Mouse (Mus musculus): ENCODE results near the gene Dnajb1. TPM values are rescaled to one million over a fixed set of nuclear protein-coding genes. Genes with fewer than 3 reads are reported as not detected.

The Dnajb1 gene
- polyA plus RNA-seq, 1 experiment from 2014 or later: 49.3 TPM

Other genes with a start within 250 kb of the Dnajb1 start
- gene Clgn, start 218.3 kb upstream of the Dnajb1 start, polyA plus RNA-seq (2015; fragmentation: Nextera tagmentation; extraction: Ambion mirVana): 0.04 and 0.05 TPM in 2 replicates
- 66.8 and 67.6 TPM in 2 replicates for gene Scoc, start 149.8 kb upstream of the Dnajb1 start, polyA plus RNA-seq (2015; fragmentation: Nextera tagmentation; extraction: Ambion mirVana)
- gene Olfr370, start 72.4 kb upstream of the Dnajb1 start, polyA plus RNA-seq (2015; fragmentation: Nextera tagmentation; extraction: Ambion mirVana): not detected in 2 replicates
- 612 and 678 TPM in 2 replicates for gene Ndufb7, start 41.5 kb upstream of the Dnajb1 start, polyA plus RNA-seq (2015; fragmentation: Nextera tagmentation; extraction: Ambion mirVana)
- gene Tecr, start 222 bp upstream of the Dnajb1 start, polyA plus RNA-seq (2015; fragmentation: Nextera tagmentation; extraction: Ambion mirVana): 372 and 402 TPM in 2 replicates
- gene Gipc1, start 44.5 kb downstream of the Dnajb1 start, polyA plus RNA-seq (2015; fragmentation: Nextera tagmentation; extraction: Ambion mirVana): 135 and 146 TPM in 2 replicates
- gene Ptger1, start 58.5 kb downstream of the Dnajb1 start, polyA plus RNA-seq (2015; fragmentation: Nextera tagmentation; extraction: Ambion mirVana): 0.43 and 0.69 TPM in 2 replicates
- gene Pkn1, start 91.0 kb downstream of the Dnajb1 start, polyA plus RNA-seq (2015; fragmentation: Nextera tagmentation; extraction: Ambion mirVana): 17.5 and 20.2 TPM in 2 replicates
- 141 and 147 TPM in 2 replicates for gene Ddx39, start 107.0 kb downstream of the Dnajb1 start, polyA plus RNA-seq (2015; fragmentation: Nextera tagmentation; extraction: Ambion mirVana)
- 39.5 and 41.9 TPM in 2 replicates for gene Adgre5, start 133.1 kb downstream of the Dnajb1 start, polyA plus RNA-seq (2015; fragmentation: Nextera tagmentation; extraction: Ambion mirVana)